ENCODE assay signal across 9 mouse cellular contexts in the genomic region with DNA sequence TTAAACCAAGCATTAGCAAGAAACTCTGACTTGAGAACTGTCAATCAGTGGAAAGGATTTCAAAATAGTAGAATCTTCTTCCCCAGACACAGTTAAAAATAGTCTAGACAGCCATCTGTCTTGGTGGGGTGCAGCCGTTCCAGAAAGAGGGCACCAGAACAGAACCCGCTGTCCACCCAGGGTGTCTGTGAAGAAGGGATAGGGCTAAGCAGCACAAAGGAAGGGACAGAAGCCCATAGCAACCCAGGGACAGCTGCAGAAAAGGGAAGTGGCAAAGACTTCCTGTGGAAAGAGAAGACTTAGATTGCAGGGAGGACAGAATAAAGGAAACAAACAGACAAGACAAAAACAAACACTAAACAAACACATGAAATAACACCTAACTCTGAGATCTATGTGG. TPM values are rescaled to one million over a fixed set of nuclear protein-coding genes. Genes with fewer than 3 reads are reported as not detected.
DNase-seq lines count a peak whose midpoint lies in the region; ATAC-seq and TF ChIP-seq lines count a peak whose summit lies in the region.
"Had no signal": no experiment of that assay in that cellular context is flagged by ENCODE, and none has a peak within 500 bp of the region (broad histone marks: within the 10 kb centered on the region; RNA-seq: fewer than 3 reads in every experiment).

No protein-coding gene starts in this region.

- H3K27ac ChIP-seq in hindbrain, postnatal 0 days = 0 out of 2 replicates have a peak overlapping the region, but pooled peaks have one; percentile 26
- H3K27ac ChIP-seq in kidney, adult 2 months (ENCODE audit: insufficient read depth, low read depth, low read length) = no peak overlapping the region
- H3K27ac ChIP-seq: embryonic facial prominence, embryonic 15.5 days; kidney, postnatal 0 days had no signal

- no peak for TF ChIP-seq POLR2A in kidney, adult 2 months (IDR thresholded peaks at IDR 0.05; ENCODE audit: low read depth, low read length)

- DNase-seq in layer of hippocampus, adult 11-12 months (ENCODE audit: low spot score) = peak; percentile 44
- DNase-seq in layer of hippocampus, adult 9-10 months (ENCODE audit: low spot score) = no peak
- DNase-seq in B cell, adult 2 months = peak; percentile 36 to 37
- DNase-seq in hindbrain, postnatal 0 days (ENCODE audit: low spot score) = no peak
- DNase-seq in kidney, adult 2 months = no peak
- no peak for DNase-seq in kidney, postnatal 10 days

- 23% methylated on average over 2 of the region's 2 CpGs for WGBS in hindbrain, postnatal 0 days
- WGBS in kidney, adult 2 months = 52% methylated on average over 2 of the region's 2 CpGs

- TF ChIP-seq CTCF in hindbrain, postnatal 0 days (IDR thresholded peaks at IDR 0.05; ENCODE audit: low read depth) = no peak
- TF ChIP-seq CTCF in kidney, adult 2 months (conservative IDR thresholded peaks at IDR 0.05; ENCODE audit: insufficient read depth, insufficient read length, low read depth, low read length) = no peak

- 0 out of 2 replicates have a peak overlapping the region, but pooled peaks have one; percentile 16 for H3K4me2 ChIP-seq in hindbrain, postnatal 0 days (ENCODE audit: low read depth, low read length)
- H3K4me2 ChIP-seq: embryonic facial prominence, embryonic 15.5 days had no signal

- no peak overlapping the region for H3K9ac ChIP-seq in hindbrain, postnatal 0 days (replicated peaks; ENCODE audit: low read length)
- H3K9ac ChIP-seq: embryonic facial prominence, embryonic 15.5 days had no signal

- no peaks in the 10 kb centered on the region for H3K27me3 ChIP-seq in hindbrain, postnatal 0 days (ENCODE audit: insufficient read depth, low read length)
- H3K27me3 ChIP-seq in kidney, adult 2 months (replicated peaks; ENCODE audit: control insufficient read depth, insufficient read depth, low read length) = no peaks in the 10 kb centered on the region
- H3K27me3 ChIP-seq: embryonic facial prominence, embryonic 15.5 days had no signal

- peak; percentile 57 for ATAC-seq in activated CD4-positive, CD25-positive, alpha-beta regulatory T cell, adult 4 months
- ATAC-seq in hindbrain, postnatal 0 days = no peak

- H3K4me1 ChIP-seq in hindbrain, postnatal 0 days (ENCODE audit: insufficient read depth, low read length) = peaks cover 24% of the 10 kb centered on the region
- H3K4me1 ChIP-seq in kidney, adult 2 months (ENCODE audit: control insufficient read depth, insufficient read depth, low read length) = peaks cover 9% of the 10 kb centered on the region

- H3K9me3 ChIP-seq in hindbrain, postnatal 0 days (ENCODE audit: low read length) = no peaks in the 10 kb centered on the region
- H3K9me3 ChIP-seq: embryonic facial prominence, embryonic 15.5 days had no signal

- H3K4me3 ChIP-seq in hindbrain, postnatal 0 days (ENCODE audit: low read length) = no peak overlapping the region
- H3K4me3 ChIP-seq in kidney, adult 2 months (ENCODE audit: insufficient read depth, low read depth, low read length) = no peak overlapping the region
- H3K4me3 ChIP-seq: embryonic facial prominence, embryonic 15.5 days had no signal

- H3K36me3 ChIP-seq in hindbrain, postnatal 0 days (ENCODE audit: insufficient read depth, low read length) = no peaks in the 10 kb centered on the region
- H3K36me3 ChIP-seq in kidney, adult 2 months (ENCODE audit: control insufficient read depth, insufficient read depth, low read length) = no peaks in the 10 kb centered on the region
- H3K36me3 ChIP-seq: embryonic facial prominence, embryonic 15.5 days had no signal

RNA-seq across cellular contexts. Expression of a gene that starts 34.8 kb away (rescaled TPM):
- 10 to 100 TPM; 24.8 to 35.9 TPM for polyA plus RNA-seq in activated CD4-positive, CD25-positive, alpha-beta regulatory T cell, adult 4 months (2017; shearing (Covaris generic))
- total RNA-seq in hindbrain, postnatal 0 days (2014; rRNA removed) = 62.8 and 69.3 TPM in 2 replicates
- 23.3 and 24.5 TPM in 2 replicates for polyA plus RNA-seq in hindbrain, postnatal 0 days (2015; fragmentation: Nextera tagmentation; extraction: Ambion mirVana)
- polyA plus RNA-seq in kidney, adult 2 months (2012; rRNA removed) = 11.3 and 13.0 TPM in 2 replicates

RNA-seq across cellular contexts. Expression of a gene that starts 35.3 kb away (rescaled TPM):
- under 1 TPM; 0.60 to 0.85 TPM for polyA plus RNA-seq in activated CD4-positive, CD25-positive, alpha-beta regulatory T cell, adult 4 months (2017; shearing (Covaris generic))
- 0.11 TPM in 1 of 2 replicates, not detected in the other for total RNA-seq in hindbrain, postnatal 0 days (2014; rRNA removed)
- 0.98 and 1.4 TPM in 2 replicates for polyA plus RNA-seq in hindbrain, postnatal 0 days (2015; fragmentation: Nextera tagmentation; extraction: Ambion mirVana)
- 0.05 and 0.08 TPM in 2 replicates for polyA plus RNA-seq in kidney, adult 2 months (2012; rRNA removed)

Comparison
In these comparisons a context has a peak if more than half of its experiments do, and no peak if none do; other contexts are left out.
1. DNase-seq: peak in layer of hippocampus, adult 11-12 months (single experiment) and B cell, adult 2 months (2 of 2); none in layer of hippocampus, adult 9-10 months (single experiment), hindbrain, postnatal 0 days (single experiment), kidney, adult 2 months (single experiment) and kidney, postnatal 10 days (single experiment).